Mouse (Mus musculus) ES-Bruce4 (cell line): ENCODE data around the gene Bpifa2.

Source experiments
- CTCF ChIP-seq: IDR thresholded peaks from one replicate; pipeline ENCODE4 v1.8.1; 2011; ENCODE audit warnings: low read depth, low read length
- EP300 ChIP-seq: IDR thresholded peaks from 2 replicates; pipeline ENCODE4 v1.6.1; 2011; ENCODE audit warnings: low read depth, low read length; ENCODE audit not compliant: insufficient read depth
- POLR2A ChIP-seq: IDR thresholded peaks from one replicate; pipeline ENCODE4 v1.8.1; 2011; ENCODE audit warnings: low read length; ENCODE audit not compliant: insufficient read depth

GRCm38 (mm10) chr2:154044743-154045142 is 36.7 kb downstream of the Bpifa2 start:
- TF ChIP-seq CTCF (no peak), POLR2A (no peak), EP300 (no peak)
